Mouse (Mus musculus) midbrain, postnatal 0 days (tissue): ENCODE results near the gene Dgcr8. TPM values are rescaled to one million over a fixed set of nuclear protein-coding genes. Genes with fewer than 3 reads are reported as not detected.

ENCODE experiments used
- ATAC-seq: fragments of 200-750 bp; cut with Nextera tagmentation; 2 replicates; pipeline ENCODE4 v1.8.0; 2017; ENCODE audit warnings: moderate number of reproducible peaks, mild to moderate bottlenecking, moderate TSS enrichment, moderate library complexity; ENCODE audit not compliant: low FRiP score
- DNase-seq: peaks from one replicate; pipeline ENCODE4 v3.0.0-alpha.2; 2015; ENCODE audit warnings: low spot score
- H3K27ac ChIP-seq: fragments of 300-500 bp; sonication (generic); 2 replicates; pipeline ENCODE4 v1.5.1; 2014; ENCODE audit warnings: low read depth, mild to moderate bottlenecking, low read length, mixed read lengths
- H3K27me3 ChIP-seq: fragments of 300-500 bp; sonication (generic); 2 replicates; pipeline ENCODE4 v1.6.1; 2014; ENCODE audit warnings: low read length, control low read depth, mixed read lengths; ENCODE audit not compliant: insufficient read depth
- H3K36me3 ChIP-seq: fragments of 300-500 bp; sonication (generic); 2 replicates; pipeline ENCODE4 v1.6.1; 2014; ENCODE audit warnings: low read length, control low read depth, mixed read lengths; ENCODE audit not compliant: insufficient read depth
- H3K4me1 ChIP-seq: fragments of 300-500 bp; sonication (generic); 2 replicates; pipeline ENCODE4 v1.6.1; 2014; ENCODE audit warnings: mild to moderate bottlenecking, control low read depth, antibody characterized with exemption, low read length, mixed read lengths; ENCODE audit not compliant: insufficient read depth
- H3K4me2 ChIP-seq: fragments of 300-500 bp; sonication (generic); 2 replicates; pipeline ENCODE4 v1.6.1; 2014; ENCODE audit warnings: low read depth, mild to moderate bottlenecking, low read length, mixed read lengths; ENCODE audit not compliant: poor library complexity, severe bottlenecking
- H3K4me3 ChIP-seq: fragments of 300-500 bp; sonication (generic); 2 replicates; pipeline ENCODE4 v1.5.1; 2014; ENCODE audit warnings: low read depth, mild to moderate bottlenecking, low read length, moderate library complexity
- H3K9ac ChIP-seq: fragments of 300-500 bp; sonication (generic); replicated peaks from 2 replicates; pipeline ENCODE4 v1.6.1; 2014; ENCODE audit warnings: mild to moderate bottlenecking, low read length, moderate library complexity, mixed read lengths; ENCODE audit not compliant: poor library complexity, severe bottlenecking
- H3K9me3 ChIP-seq: fragments of 300-500 bp; sonication (generic); 2 replicates; pipeline ENCODE4 v1.6.1; 2016; ENCODE audit warnings: low read length, control low read depth
- CTCF ChIP-seq: IDR thresholded peaks from 2 replicates; pipeline ENCODE4 v1.5.1; 2016; ENCODE audit warnings: antibody characterized with exemption, mild to moderate bottlenecking
- whole genome bisulfite sequencing: fragments of 180-500 bp; shearing (Covaris S2); extraction: QIAGEN DNeasy Blood & Tissue Kit; methylation state at CpG from one replicate; pipeline ENCODE4 v1.1.7; 2014; 5-methylcytosine and 5-hydroxymethylcytosine counted together
- polyA plus RNA-seq: library from polyadenylated mRNA; unstranded; fragments of >200 nt; fragmentation: Nextera tagmentation; extraction: Ambion mirVana; gene quantifications from 2 replicates; pipeline ENCODE4 v1.2.1, GENCODE M21; 2015
- total RNA-seq: library from RNA; depleted of rRNA; stranded (reverse); fragments of >200 nt; gene quantifications from 2 replicates; pipeline ENCODE4 v1.2.3, GENCODE M21; 2014

The Dgcr8 gene
- total and polyA plus RNA-seq, 2 experiments from 2014 or later, result 23.7 to 46.7 TPM

DNA sequence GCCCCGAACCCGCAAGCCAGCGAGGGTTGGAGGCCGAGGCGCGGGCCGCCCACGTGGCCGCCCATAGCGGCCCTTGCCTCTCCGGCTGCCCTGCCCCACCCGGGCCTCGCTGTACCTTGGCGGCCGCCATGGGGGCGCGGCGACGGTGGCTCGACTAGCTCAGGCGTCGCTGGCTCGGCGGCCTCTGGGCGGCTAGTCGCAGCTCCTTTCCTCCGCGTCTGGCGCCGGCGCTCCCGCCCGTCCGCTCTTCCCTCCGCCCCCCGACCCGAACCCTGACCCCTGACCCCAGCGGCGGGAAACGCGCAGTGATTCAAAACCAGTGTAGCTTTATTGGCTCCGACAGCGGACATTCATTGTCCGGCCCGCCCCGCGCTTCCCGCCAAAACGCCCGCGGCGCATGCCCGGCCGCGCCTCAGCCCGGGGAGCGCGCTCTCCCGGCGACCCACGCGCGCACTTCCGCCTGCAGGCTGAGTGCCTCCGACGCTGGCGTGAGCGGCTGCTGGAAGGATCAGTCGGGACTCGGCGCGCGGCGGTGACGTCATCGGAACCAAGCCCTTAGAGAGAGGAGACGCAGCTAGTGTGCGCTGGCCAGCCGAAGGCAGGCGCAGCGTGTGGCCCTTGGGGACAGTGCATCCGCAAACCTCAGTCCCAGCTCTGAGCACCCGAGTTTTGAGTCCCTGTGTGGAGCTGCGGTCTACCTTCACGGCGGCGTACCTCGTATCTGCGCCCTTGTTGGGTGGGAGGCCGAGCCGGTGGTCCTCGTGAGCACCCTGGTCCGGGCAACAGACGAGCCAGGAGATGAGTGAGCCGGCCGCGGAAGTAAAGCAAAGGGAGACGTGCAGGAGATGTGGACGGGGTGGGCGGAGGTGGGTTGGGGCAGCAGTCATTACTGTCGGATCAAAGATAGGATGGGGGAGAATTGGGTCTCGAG is 40.3 kb downstream of the Dgcr8 start, which contains the start of the genes Trmt2a and Ranbp1:
Gene Trmt2a (plus strand): TSS at position 247 of the 931 bp plus-strand sequence.
Gene Ranbp1 (minus strand): TSS at position 300 of the 931 bp plus-strand sequence.
- peak within 1 kb of the TSS; percentile 89 for H3K9ac ChIP-seq
- WGBS, result under 1% methylated on average over 99 of the region's 102 CpGs
- peaks cover 10% of the 10 kb centered on the region for H3K4me1 ChIP-seq
- ATAC-seq (peak; percentile 95), DNase-seq (peak; percentile 99)
- H3K27me3 ChIP-seq, result no peaks in the 10 kb centered on the region
- H3K27ac ChIP-seq, result peak within 1 kb of the TSS; percentile 89
- peak within 1 kb of the TSS; percentile 74 for H3K4me2 ChIP-seq
- H3K36me3 ChIP-seq, result peaks cover 48% of the 10 kb centered on the region
- no peak for TF ChIP-seq CTCF
- H3K4me3 ChIP-seq, result peak within 1 kb of the TSS; percentile 93
- no peaks in the 10 kb centered on the region for H3K9me3 ChIP-seq

DNA sequence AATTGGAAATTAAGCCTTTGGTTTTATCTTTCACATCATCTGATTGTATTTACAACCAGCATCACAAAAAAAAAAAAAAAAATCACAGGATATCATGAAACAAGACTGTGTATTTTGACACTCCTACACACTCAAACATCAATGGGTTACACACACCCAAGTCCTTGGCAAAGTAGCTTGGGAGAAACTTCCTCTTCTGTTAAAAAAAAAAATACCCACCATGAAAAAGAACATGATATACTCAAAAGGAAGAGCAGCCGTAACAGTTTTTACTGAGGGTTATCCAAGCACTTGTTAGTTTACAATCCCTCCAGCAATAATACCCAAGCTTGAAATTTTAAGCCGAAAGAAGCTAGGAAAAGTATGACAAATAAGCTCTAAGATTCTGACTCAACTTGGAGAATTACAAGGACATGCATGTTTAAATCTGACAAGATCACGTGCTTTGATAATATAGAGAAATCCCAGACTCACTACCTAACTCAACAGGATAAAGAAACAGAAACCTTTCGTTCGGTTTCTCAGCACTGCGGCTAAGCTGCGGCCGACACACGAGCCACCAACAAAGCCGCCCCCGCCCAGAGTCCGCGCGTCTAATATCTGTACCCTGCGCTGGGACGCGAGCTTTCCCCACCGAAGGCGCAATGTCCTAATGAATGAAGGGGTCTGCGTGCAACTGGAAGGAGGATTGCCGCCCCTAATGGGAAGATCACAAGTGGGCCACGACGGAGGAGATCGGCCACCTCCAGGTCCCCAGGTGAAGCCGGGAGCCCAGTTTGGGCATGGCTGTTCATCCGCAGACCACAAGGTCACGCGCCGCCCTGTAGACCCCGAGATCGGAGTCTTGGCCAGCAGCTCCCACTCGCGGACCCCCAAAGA is 41.3 kb downstream of the Dgcr8 start:
- Histone ChIP-seq H3K9me3 (no peaks in the 10 kb centered on the region), H3K4me3 (peak overlapping the region; percentile 93), H3K4me2 (peak overlapping the region; percentile 74), H3K27ac (peak overlapping the region; percentile 89), H3K36me3 (peaks cover 48% of the 10 kb centered on the region), H3K9ac (peak overlapping the region; percentile 89), H3K4me1 (peaks cover 10% of the 10 kb centered on the region), H3K27me3 (no peaks in the 10 kb centered on the region)
- TF ChIP-seq CTCF, result no peak
- peak; percentile 19 for DNase-seq
- WGBS, result under 1% methylated on average over 33 of the region's 33 CpGs
- 0 out of 2 replicates have a peak, but pooled peaks have one; percentile 0 for ATAC-seq

- H3K4me1 ChIP-seq, result no peaks in the 10 kb centered on the region
- H3K36me3 ChIP-seq, result peaks cover 68% of the 10 kb centered on the region
- no peak overlapping the region for H3K27ac ChIP-seq
- DNase-seq (no peak), ATAC-seq (no peak)
- H3K9me3 ChIP-seq, result no peaks in the 10 kb centered on the region
- WGBS, result 91% methylated on average over 10 of the region's 10 CpGs
- H3K4me3 ChIP-seq, result no peak overlapping the region
- H3K27me3 ChIP-seq, result no peaks in the 10 kb centered on the region
- no peak overlapping the region for H3K9ac ChIP-seq
- TF ChIP-seq CTCF, result no peak
- no peak overlapping the region for H3K4me2 ChIP-seq
These were observed 47.5 kb downstream of the Dgcr8 start for GRCm38 (mm10) chr16:18241581-18241980.

- H3K36me3 ChIP-seq, result peaks cover 33% of the 10 kb centered on the region
- no peak overlapping the region for H3K4me2 ChIP-seq
These were observed 52.2 kb downstream of the Dgcr8 start for GRCm38 (mm10) chr16:18236676-18237501.

More at GRCm38 (mm10) chr16:18236676-18237501, 52.2 kb downstream of the Dgcr8 start:
- Histone ChIP-seq H3K27me3 (no peaks in the 10 kb centered on the region), H3K9me3 (no peaks in the 10 kb centered on the region), H3K4me1 (peaks cover 13% of the 10 kb centered on the region; the same call in 1 of the 2 replicates), H3K9ac (no peak overlapping the region), H3K27ac (no peak overlapping the region), H3K4me3 (no peak overlapping the region)
- no peak for ATAC-seq
- TF ChIP-seq CTCF, result no peak
- no peak for DNase-seq
- WGBS, result 79% methylated on average over 7 of the region's 7 CpGs
